In the genomic region with DNA sequence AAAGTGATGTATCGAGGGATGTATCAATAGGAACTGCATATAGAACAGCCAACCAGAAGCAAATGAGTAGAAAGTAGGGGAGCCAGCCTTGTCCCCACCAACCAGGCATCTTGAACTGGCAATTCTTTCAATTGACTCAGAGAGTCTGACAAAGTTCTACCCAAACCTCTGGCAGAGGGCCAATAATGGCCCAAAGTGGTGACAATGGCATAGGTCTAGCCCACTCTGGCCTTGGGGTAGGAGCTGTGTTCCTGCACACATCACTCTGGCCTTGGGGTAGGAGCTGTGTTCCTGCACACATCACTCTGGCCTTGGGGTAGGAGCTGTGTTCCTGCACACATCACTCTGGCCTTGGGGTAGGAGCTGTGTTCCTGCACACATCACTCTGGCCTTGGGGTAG, we compare ENCODE assay signal across 8 mouse cellular contexts.
A peak's percentile ranks its signal among the peaks of the same experiment; 100 is the strongest.
DNase-seq lines count a peak whose midpoint lies in the region.

No protein-coding gene starts in this region.

- DNase-seq in adrenal gland, adult (ENCODE audit: inconsistent age in 2 of 2, low spot score in 1 of 2), result peak; percentile 63 to 78
- DNase-seq in adrenal gland, adult 2 months, result peak; percentile 54
- peak; percentile 16 for DNase-seq in adrenal gland, adult 8-10 months
- DNase-seq in adrenal gland, postnatal 10 days, result peak; percentile 23
- DNase-seq in adrenal gland, postnatal 14 days, result peak; percentile 32
- DNase-seq in adrenal gland, postnatal 25 days, result peak; percentile 27
- peak; percentile 34 to 70 for DNase-seq in adrenal gland, postnatal 36 days
- peak; percentile 30 for DNase-seq in heart, adult 11 months

Comparison
In these comparisons a context has a peak if more than half of its experiments do, and no peak if none do; other contexts are left out.
1. Peak in every context shown above with its lines: DNase-seq.
2. DNase-seq: peak in every context shown above with its lines; median percentile 70 in adrenal gland, adult; 54 in adrenal gland, adult 2 months; 52 in adrenal gland, postnatal 36 days; 32 in adrenal gland, postnatal 14 days; 30 in heart, adult 11 months; 27 in adrenal gland, postnatal 25 days; 23 in adrenal gland, postnatal 10 days; 16 in adrenal gland, adult 8-10 months.